Mouse (Mus musculus) activated CD4-positive, CD25-positive, alpha-beta regulatory T cell (primary cell): ENCODE results near the gene Olfr288. TPM values are rescaled to one million over a fixed set of nuclear protein-coding genes. Genes with fewer than 3 reads are reported as not detected.

Source experiments
- polyA plus RNA-seq, 2 experiments: library from polyadenylated mRNA; unstranded; fragments of 100-300 nt; shearing (Covaris generic); gene quantifications; one replicate each; pipeline ENCODE4 v1.2.1; 2017

The Olfr288 gene
- not detected for polyA plus RNA-seq

DNA sequence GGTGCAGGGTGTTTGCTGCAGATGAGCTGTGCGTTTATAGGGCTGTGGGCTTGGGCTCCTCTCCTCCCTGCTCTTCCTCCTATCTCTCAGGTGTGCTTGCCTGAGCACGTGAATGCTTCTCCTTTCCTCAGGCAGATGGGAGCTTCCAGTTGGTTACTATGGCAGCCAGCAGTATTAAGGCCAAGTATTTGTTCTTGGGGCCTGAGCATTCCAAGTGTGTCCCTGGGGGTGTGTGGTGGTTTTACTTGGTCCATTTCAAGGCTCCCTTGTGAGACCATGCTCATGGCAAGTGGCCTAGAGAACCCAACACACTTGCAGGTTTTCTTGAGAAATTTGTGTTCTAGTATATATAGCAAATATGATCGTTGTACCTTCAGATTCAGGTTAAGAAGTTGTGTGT, at the start of gene Olfr288:
Olfr288 (minus strand) TSS at position 101 of the 400 bp plus-strand sequence.

DNA sequence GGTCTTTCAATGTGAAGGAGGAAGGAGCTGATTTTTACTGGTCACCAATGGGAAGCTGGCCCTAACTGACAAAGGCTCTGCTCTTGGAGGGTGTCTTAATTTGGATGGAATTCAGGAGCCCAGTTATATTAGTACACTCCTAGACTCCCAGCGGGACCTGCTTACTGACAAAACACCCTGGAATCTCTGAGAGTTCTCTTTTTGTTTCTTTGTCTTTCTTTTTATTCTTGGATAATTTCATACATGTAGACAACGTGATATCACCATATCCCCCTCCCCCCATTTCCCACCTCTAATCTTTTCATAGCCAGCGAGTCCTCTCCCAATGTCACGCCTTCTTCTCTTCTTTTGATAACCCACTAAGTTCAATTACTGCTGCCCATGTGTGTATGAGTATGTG, 39.0 kb upstream of the Olfr288 start, which contains the start of gene Olfr286:
Olfr286 (minus strand) TSS at position 101 of the 400 bp plus-strand sequence.

DNA sequence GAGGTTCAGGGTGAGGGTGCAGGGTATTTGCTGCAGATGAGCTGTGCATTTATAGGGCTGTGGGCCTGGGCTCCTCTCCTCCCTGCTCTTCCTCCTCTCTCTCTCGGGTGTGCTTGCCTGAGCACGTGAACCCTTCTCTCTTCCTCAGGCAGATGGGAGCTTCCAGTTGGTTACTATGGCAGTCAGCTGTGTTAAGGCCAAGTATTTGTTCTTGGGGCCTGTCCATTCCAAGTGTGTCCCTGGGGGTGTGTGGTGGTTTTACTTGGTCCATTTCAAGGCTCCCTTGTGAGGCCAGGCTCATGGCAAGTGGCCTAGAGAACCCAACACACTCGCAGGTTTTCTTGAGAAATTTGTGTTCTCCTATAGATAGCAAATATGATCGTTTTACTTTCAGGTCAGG, 25.5 kb upstream of the Olfr288 start, which contains the start of the genes Gm44579 and Olfr287:
Gm44579 (minus strand) TSS at position 101 of the 400 bp plus-strand sequence.
Olfr287 (minus strand) TSS at position 180 of the 400 bp plus-strand sequence.

DNA sequence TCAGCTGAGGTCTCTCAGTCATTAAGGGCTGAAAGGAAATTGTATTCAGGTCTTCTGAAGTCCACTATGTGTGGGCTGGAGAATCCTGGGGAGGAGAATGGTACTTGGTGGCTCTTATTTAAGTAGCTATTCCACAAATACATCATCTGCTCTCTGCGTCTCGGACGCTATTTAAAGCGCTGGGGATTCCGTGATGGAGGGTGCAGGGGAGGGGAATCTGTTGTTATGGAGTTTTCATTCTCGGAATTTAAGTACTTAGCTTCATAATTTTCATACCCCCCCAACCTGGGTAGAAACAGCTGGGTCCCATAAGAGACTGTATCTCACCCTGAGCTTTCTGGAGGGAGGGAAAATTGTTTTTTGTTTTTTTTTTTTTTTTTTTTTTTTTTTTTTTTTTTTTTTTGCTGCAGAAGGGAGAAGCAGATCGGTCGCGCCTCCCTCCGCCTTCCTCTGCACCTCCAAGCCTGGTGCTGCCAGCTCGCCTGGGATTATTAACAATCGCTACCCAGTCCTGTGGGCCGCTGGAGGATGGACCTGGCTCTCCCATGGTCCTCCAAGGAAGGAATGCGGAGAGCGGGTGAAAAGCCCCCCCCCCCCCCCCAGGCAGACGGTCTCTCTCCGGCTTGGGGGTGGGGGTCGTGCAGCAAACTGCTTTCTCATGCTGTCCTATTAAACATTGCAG, 28.2 kb downstream of the Olfr288 start, which contains the start of gene Ccdc184:
Ccdc184 (plus strand) TSS at position 196 of the 682 bp plus-strand sequence.

DNA sequence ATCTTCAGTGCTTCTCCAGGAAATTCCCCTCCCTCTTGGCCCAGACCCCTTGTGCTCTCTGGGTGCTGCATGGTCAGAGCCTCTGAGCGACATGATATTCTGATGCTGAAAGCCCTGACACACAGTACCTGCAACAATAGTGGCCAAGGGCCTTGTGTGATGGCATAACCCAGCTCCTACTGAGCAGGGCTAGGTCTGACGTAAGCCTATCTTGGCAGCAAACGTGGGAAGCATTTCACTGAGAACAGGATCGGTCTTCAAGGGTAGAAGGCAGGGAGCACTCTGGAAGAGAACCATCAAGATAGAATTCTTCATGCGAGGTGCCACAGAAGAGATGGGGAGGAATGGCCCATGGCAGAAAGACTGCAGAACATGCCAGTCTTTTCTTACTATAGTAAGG, 29.8 kb downstream of the Olfr288 start, which contains the start of gene Asb8:
Asb8 (minus strand) TSS at position 101 of the 400 bp plus-strand sequence.

Other genes with a start within 250 kb of the Olfr288 start
- gene Tmem106c, start 231.3 kb downstream of the Olfr288 start, polyA plus RNA-seq, result 10 to 100 TPM; 13.1 to 20.8 TPM
- gene Col2a1, start 190.8 kb downstream of the Olfr288 start, polyA plus RNA-seq, result under 1 TPM in 1 of 2 experiments, not detected in 1; 0.11 TPM
- 10 to 100 TPM in 1 of 2 experiments, 1 to 10 TPM in 1; 9.0 to 13.0 TPM for gene Pfkm, start 103.0 kb downstream of the Olfr288 start, polyA plus RNA-seq
- 10 to 100 TPM; 42.2 to 54.6 TPM for gene Senp1, start 101.8 kb downstream of the Olfr288 start, polyA plus RNA-seq
- gene Asb8, start 29.9 kb downstream of the Olfr288 start, polyA plus RNA-seq, result 10 to 100 TPM; 38.4 to 41.8 TPM
- under 1 TPM; 0.07 to 0.57 TPM for gene Ccdc184, start 28.4 kb downstream of the Olfr288 start, polyA plus RNA-seq
- gene Gm44579, start 25.4 kb upstream of the Olfr288 start, polyA plus RNA-seq, result under 1 TPM in 1 of 2 experiments, not detected in 1; 0.16 TPM
- not detected for gene Olfr287, start 25.5 kb upstream of the Olfr288 start, polyA plus RNA-seq
- under 1 TPM in 1 of 2 experiments, not detected in 1; 0.33 TPM for gene Olfr286, start 38.9 kb upstream of the Olfr288 start, polyA plus RNA-seq
- gene H1fnt, start 61.8 kb upstream of the Olfr288 start, polyA plus RNA-seq, result under 1 TPM in 1 of 2 experiments, not detected in 1; 0.14 TPM
- gene Zfp641, start 100.6 kb upstream of the Olfr288 start, polyA plus RNA-seq, result under 1 TPM in 1 of 2 experiments, not detected in 1; 0.39 TPM
- gene Olfr285, start 121.8 kb upstream of the Olfr288 start, polyA plus RNA-seq, result not detected
- gene Olfr284, start 145.4 kb upstream of the Olfr288 start, polyA plus RNA-seq, result under 1 TPM in 1 of 2 experiments, not detected in 1; 0.29 TPM
- not detected for gene Olfr283, start 185.4 kb upstream of the Olfr288 start, polyA plus RNA-seq
- not detected for gene Olfr282, start 235.7 kb upstream of the Olfr288 start, polyA plus RNA-seq